Mouse (Mus musculus): ENCODE results near the gene Nfib. TPM values are rescaled to one million over a fixed set of nuclear protein-coding genes. Genes with fewer than 3 reads are reported as not detected.

Nfib gene
- polyA plus RNA-seq, 1 experiment from 2014 or later, result 39.8 TPM

DNA sequence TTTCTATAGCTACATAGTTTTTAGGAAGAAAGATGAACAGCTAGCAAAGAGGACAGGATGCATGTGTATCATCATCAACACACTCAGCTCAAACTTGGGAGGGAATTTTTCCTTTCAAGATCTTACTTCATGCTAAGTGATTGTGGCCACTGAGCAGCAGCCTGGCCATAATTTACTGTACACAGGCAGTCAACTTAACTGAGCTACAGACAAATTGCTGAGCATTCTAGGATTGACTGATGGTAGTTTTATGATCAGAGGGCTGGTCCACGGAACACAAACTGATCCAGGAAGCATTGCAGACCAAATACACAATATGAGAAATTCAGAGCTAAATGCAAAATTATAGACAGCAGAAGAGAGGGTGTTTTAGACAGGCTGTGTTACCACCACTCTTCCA is 191.2 kb downstream of the Nfib start:
- Histone ChIP-seq H3K4me2 (replicated peaks) (no peak overlapping the region), H3K9ac (replicated peaks) (no peak overlapping the region), H3K36me3 (no peaks in the 10 kb centered on the region), H3K4me1 (peaks cover 35% of the 10 kb centered on the region), H3K27ac (replicated peaks) (no peak overlapping the region), H3K9me3 (no peaks in the 10 kb centered on the region), H3K4me3 (no peak overlapping the region), H3K27me3 (no peaks in the 10 kb centered on the region)
- 80% methylated on average over 1 of the region's 1 CpGs for WGBS
- ATAC-seq (ENCODE audit: low FRiP score, low read depth), result no peak

DNA sequence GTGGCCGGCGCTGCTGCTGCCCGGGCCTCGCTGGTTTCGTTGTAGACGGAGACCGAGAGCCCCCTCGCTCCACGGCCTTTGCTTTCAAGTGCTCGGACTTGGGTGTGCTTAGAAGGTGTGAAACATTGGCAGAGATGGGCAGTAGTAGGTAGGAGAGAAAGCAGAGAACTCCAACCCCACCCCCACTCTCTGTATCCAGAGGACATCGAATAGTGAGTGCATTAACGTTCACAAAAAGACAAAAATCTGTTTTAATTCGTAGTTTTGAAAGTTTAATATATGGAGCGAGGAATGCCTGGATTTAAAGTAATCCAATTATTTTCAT is 192.2 kb downstream of the Nfib start:
- peak overlapping the region; percentile 45 for H3K4me3 ChIP-seq
- peak overlapping the region; percentile 45 for H3K9ac ChIP-seq (replicated peaks)
- H3K27ac ChIP-seq (replicated peaks), result peak overlapping the region; percentile 91
- H3K4me2 ChIP-seq (replicated peaks), result peak overlapping the region; percentile 94
- no peaks in the 10 kb centered on the region for H3K9me3 ChIP-seq
- WGBS, result under 1% methylated on average over 14 of the region's 14 CpGs
- H3K27me3 ChIP-seq, result no peaks in the 10 kb centered on the region
- no peaks in the 10 kb centered on the region for H3K36me3 ChIP-seq
- H3K4me1 ChIP-seq, result peaks cover 43% of the 10 kb centered on the region
- ATAC-seq (ENCODE audit: low FRiP score, low read depth), result no peak

DNA sequence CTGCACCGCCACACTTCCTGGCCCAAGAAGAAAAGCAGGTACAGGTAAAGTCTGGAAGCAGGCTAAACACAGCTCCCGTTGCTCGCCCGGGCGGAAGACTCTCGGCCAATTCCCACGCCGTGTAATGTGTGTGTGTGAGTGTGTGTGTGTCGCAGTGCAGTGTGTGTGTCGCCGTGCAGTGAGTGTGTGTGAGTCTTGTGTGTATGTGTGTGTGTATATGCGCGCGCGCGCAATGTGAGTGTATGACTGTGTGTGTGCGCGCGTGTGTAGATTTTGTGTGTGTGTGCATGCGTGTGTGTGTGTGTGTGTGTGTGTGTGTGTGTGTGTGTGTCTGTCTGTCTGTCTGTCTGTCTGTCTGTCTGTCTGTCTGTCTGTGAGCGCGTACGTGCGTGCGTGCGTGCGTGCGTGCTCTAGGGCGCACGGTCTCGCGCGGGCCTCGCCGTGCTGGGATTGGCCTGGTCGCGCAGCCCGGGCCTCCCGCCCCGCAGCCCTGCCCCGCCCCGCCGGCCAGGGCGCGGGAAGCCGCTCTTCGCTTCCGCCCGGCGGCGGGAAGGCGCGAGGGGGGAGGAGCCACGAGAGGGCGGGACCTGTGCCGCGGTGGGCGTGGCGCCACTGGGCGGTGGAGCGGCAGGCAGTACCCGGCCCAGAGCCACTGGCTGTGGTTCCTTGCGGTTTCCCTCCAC is 192.7 kb downstream of the Nfib start:
- under 1% methylated on average over 42 of the region's 63 CpGs for WGBS
- H3K27me3 ChIP-seq, result no peaks in the 10 kb centered on the region
- peak overlapping the region; percentile 94 for H3K4me2 ChIP-seq (replicated peaks)
- ATAC-seq (ENCODE audit: low FRiP score, low read depth), result peak; percentile 97
- peak overlapping the region; percentile 64 for H3K9ac ChIP-seq (replicated peaks)
- H3K4me3 ChIP-seq, result peak overlapping the region; percentile 45
- no peaks in the 10 kb centered on the region for H3K9me3 ChIP-seq
- peak overlapping the region; percentile 91 for H3K27ac ChIP-seq (replicated peaks)
- H3K4me1 ChIP-seq, result peaks cover 48% of the 10 kb centered on the region
- H3K36me3 ChIP-seq, result no peaks in the 10 kb centered on the region

DNA sequence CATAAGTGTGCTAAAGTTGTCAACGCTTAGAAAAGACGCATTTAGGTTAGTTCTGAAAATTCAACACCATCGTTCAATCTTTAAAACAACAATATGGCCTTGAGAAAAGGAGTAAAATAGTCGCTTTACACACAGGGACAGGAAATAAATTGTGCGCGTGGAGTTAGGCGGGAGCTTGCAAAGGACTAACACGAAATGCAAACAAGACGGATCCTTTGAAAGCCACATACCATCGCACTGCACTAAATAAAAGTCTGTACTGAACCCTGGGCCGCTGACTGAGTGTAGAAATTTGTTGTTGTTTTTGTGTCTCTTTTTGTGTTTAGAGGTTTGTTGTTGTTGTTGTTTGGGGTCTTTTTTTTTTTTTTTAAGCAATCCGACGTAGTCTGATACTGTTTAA is 193.2 kb downstream of the Nfib start:
- peak overlapping the region; percentile 45 for H3K4me3 ChIP-seq
- H3K4me2 ChIP-seq (replicated peaks), result peak overlapping the region; percentile 94
- peak overlapping the region; percentile 91 for H3K27ac ChIP-seq (replicated peaks)
- H3K9me3 ChIP-seq, result no peaks in the 10 kb centered on the region
- peak overlapping the region; percentile 64 for H3K9ac ChIP-seq (replicated peaks)
- ATAC-seq (ENCODE audit: low FRiP score, low read depth), result no peak
- no peaks in the 10 kb centered on the region for H3K36me3 ChIP-seq
- H3K27me3 ChIP-seq, result no peaks in the 10 kb centered on the region
- WGBS, result under 1% methylated on average over 13 of the region's 13 CpGs
- peaks cover 53% of the 10 kb centered on the region for H3K4me1 ChIP-seq

DNA sequence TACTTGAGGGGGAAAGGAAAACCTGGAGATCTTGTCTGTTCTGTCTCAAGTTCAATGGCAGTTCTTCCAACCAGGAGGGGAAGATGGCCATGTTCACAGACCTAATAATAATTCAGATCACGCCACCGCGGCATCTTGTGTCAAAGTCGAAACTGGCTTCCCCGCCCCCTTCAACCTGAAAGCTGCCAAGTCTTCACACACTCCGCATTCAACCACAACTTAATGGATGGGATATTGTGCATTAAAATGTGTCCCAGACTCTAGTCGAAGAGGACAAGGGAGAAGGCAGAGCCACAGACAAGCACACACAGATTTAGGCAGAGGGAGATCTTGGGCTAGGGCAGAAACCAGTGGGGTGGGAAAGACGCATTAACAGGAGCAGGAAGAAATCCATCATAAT is 194.0 kb downstream of the Nfib start:
- no peaks in the 10 kb centered on the region for H3K9me3 ChIP-seq
- peak overlapping the region; percentile 45 for H3K4me3 ChIP-seq
- H3K36me3 ChIP-seq, result no peaks in the 10 kb centered on the region
- H3K9ac ChIP-seq (replicated peaks), result peak overlapping the region; percentile 50; the same call in 1 of the 2 replicates
- WGBS, result under 1% methylated on average over 8 of the region's 8 CpGs
- peaks cover 57% of the 10 kb centered on the region for H3K4me1 ChIP-seq
- no peaks in the 10 kb centered on the region for H3K27me3 ChIP-seq
- peak; percentile 8; the same call in 1 of the 2 replicates for ATAC-seq (ENCODE audit: low FRiP score, low read depth)
- peak overlapping the region; percentile 91 for H3K27ac ChIP-seq (replicated peaks)
- peak overlapping the region; percentile 94 for H3K4me2 ChIP-seq (replicated peaks)

DNA sequence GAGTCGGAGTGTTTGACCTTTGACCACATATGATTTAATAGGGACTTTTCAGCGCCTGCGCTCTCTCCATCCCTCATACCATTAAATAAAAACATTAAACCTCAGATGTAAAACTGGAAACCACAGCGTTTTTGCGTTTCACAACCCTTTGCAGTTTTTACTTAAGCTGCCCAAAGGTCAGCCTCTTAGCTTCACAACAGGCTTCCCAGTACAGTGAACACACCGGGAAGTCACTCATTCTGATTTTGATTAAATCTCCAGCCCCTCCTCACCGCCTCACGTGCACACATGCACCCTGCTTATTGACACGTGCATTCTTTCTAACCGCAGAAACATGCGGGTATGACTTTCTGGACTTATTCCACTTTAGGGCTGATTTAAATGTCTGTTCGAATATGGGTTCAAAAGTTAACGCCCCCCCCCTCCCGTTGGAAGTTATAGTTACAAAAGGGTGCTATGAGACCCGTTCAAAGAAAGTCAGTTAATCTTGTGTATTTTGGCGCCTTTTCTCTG is 194.5 kb downstream of the Nfib start:
- Histone ChIP-seq H3K4me2 (replicated peaks) (peak overlapping the region; percentile 94), H3K9ac (replicated peaks) (peak overlapping the region; percentile 50; the same call in 1 of the 2 replicates), H3K9me3 (no peaks in the 10 kb centered on the region), H3K27ac (replicated peaks) (peak overlapping the region; percentile 91), H3K4me1 (peaks cover 57% of the 10 kb centered on the region), H3K27me3 (no peaks in the 10 kb centered on the region), H3K4me3 (peak overlapping the region; percentile 45; the same call in 1 of the 2 replicates), H3K36me3 (no peaks in the 10 kb centered on the region)
- no peak for ATAC-seq (ENCODE audit: low FRiP score, low read depth)
- 3% methylated on average over 16 of the region's 16 CpGs for WGBS

DNA sequence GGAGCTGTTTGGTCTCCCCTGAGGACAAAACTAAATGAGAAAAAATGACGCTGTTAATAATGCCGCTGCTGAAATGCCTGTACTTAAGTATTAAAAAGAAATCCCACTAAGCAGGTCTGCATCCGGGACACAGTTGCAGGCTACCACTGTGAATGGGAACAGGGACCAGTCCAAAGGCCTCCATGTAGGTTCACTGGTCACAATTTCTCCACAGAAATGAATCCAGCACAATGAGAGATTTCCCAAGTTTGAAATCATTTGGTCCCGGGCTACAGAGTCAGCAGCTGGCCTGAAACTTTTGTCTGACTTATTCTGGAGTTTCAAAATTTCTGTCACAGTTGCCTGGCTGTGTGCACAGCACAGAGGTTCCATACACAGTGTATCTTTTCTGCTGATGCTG is 195.8 kb downstream of the Nfib start:
- Histone ChIP-seq H3K4me3 (peak overlapping the region; percentile 84), H3K4me1 (peaks cover 57% of the 10 kb centered on the region)

DNA sequence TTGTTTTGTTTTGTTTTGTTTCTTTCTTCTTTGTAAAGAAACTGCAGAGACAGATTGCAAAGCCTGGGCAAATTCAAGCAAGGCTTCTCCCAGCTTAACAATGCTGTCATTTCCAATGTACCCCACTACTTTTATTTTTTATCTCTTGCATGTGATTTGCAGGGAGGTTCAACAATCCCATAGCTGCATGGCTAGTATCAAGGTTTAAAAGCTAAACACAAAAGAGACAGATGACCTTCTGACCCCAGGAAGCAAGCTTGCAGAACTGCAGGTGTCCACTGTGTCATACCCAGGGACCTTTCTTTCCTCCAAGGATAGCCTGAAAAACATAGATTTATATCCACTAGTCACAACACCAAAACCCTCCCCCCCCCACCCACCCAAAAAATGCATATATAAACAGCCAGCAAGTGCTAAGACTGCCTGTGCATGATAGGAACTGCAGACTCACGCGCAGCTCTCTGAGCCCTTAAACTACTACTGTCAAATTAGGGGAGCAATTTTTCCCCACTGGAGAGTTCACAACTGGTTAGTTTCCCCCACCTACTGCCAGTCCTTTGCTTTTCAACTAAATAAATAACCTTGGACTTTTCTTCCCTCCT is 196.3 kb downstream of the Nfib start:
- ATAC-seq (ENCODE audit: low FRiP score, low read depth), result no peak
- 19% methylated on average over 2 of the region's 2 CpGs for WGBS
- Histone ChIP-seq H3K36me3 (no peaks in the 10 kb centered on the region), H3K27ac (replicated peaks) (peak overlapping the region; percentile 73), H3K9me3 (no peaks in the 10 kb centered on the region), H3K9ac (replicated peaks) (peak overlapping the region; percentile 50; the same call in 1 of the 2 replicates), H3K27me3 (no peaks in the 10 kb centered on the region; the same call in 1 of the 2 replicates), H3K4me1 (peaks cover 57% of the 10 kb centered on the region), H3K4me2 (replicated peaks) (peak overlapping the region; percentile 94), H3K4me3 (peak overlapping the region; percentile 84)

More for the DNA sequence above, 195.8 kb downstream of the Nfib start:
- H3K27ac ChIP-seq (replicated peaks), result peak overlapping the region; percentile 73
- no peak for ATAC-seq (ENCODE audit: low FRiP score, low read depth)
- no peaks in the 10 kb centered on the region for H3K36me3 ChIP-seq
- H3K4me2 ChIP-seq (replicated peaks), result peak overlapping the region; percentile 94
- peak overlapping the region; percentile 50; the same call in 1 of the 2 replicates for H3K9ac ChIP-seq (replicated peaks)
- H3K9me3 ChIP-seq, result no peaks in the 10 kb centered on the region
- WGBS, result 14% methylated on average over 4 of the region's 4 CpGs
- H3K27me3 ChIP-seq, result no peaks in the 10 kb centered on the region

DNA sequence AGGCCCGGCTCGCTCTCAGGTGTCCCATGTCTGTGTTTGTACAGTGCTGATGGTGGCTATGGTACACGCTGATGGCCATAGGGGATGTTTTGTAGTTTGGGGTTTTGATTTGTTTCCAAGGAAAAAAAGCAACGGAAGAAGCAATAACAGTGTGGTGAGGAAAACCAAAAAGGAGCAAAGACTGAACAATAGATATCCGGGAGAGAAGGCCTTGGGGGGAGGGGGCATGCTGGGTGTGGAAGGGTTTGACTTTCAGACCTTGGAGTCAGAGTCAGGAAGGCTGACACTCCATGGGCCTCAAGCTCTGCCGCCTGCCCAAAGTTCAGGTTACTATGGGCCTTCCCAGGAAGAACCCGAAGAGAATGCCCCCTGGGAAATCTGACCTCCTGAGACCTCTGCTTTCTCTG is 197.3 kb downstream of the Nfib start:
- WGBS, result 5% methylated on average over 7 of the region's 7 CpGs
- Histone ChIP-seq H3K27me3 (no peaks in the 10 kb centered on the region; the same call in 1 of the 2 replicates), H3K36me3 (no peaks in the 10 kb centered on the region), H3K4me2 (replicated peaks) (peak overlapping the region; percentile 94), H3K27ac (replicated peaks) (peak overlapping the region; percentile 98), H3K9ac (replicated peaks) (peak overlapping the region; percentile 62), H3K4me1 (peaks cover 57% of the 10 kb centered on the region), H3K9me3 (no peaks in the 10 kb centered on the region), H3K4me3 (peak overlapping the region; percentile 84)
- ATAC-seq (ENCODE audit: low FRiP score, low read depth), result no peak

DNA sequence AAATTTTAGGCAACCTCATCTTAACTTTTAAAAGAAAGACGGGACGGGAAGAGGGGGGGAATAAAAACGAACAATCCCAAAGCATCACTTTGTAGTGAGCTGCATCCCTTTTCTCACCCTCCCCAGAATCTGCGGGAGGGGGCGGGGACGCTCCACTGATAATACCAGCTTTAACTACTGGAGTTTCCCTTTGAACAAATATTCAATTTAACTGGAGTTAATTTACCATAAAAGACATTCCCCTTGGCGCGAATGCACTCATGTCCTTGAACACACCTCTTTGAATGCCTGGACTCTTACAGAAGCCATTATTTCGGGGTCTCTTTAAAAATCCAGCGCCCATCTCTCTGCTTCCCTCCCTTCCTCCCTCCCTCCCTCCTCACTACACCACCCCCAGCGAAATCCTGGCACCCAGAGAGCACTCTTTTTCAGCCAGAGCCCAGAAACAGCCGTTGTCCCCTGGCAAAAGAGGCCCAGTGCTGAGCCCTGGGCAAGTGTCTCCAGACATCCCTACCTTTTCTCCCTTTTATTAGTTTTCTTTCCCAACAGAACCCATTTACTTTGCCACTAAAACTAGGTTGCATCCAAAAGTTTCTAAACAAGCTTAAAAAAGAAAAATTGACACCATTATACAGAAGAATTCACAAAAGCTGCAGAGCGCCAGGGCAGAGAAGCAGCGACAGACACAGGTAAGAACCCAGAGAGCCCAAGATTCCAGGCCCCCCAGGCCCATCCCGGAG is 197.8 kb downstream of the Nfib start:
- no peak for ATAC-seq (ENCODE audit: low FRiP score, low read depth)
- peak overlapping the region; percentile 84 for H3K4me3 ChIP-seq
- no peaks in the 10 kb centered on the region for H3K9me3 ChIP-seq
- H3K9ac ChIP-seq (replicated peaks), result peak overlapping the region; percentile 62
- peak overlapping the region; percentile 94 for H3K4me2 ChIP-seq (replicated peaks)
- WGBS, result 3% methylated on average over 15 of the region's 15 CpGs
- no peaks in the 10 kb centered on the region; the same call in 1 of the 2 replicates for H3K27me3 ChIP-seq
- peaks cover 56% of the 10 kb centered on the region for H3K4me1 ChIP-seq
- H3K27ac ChIP-seq (replicated peaks), result peak overlapping the region; percentile 98
- no peaks in the 10 kb centered on the region for H3K36me3 ChIP-seq

DNA sequence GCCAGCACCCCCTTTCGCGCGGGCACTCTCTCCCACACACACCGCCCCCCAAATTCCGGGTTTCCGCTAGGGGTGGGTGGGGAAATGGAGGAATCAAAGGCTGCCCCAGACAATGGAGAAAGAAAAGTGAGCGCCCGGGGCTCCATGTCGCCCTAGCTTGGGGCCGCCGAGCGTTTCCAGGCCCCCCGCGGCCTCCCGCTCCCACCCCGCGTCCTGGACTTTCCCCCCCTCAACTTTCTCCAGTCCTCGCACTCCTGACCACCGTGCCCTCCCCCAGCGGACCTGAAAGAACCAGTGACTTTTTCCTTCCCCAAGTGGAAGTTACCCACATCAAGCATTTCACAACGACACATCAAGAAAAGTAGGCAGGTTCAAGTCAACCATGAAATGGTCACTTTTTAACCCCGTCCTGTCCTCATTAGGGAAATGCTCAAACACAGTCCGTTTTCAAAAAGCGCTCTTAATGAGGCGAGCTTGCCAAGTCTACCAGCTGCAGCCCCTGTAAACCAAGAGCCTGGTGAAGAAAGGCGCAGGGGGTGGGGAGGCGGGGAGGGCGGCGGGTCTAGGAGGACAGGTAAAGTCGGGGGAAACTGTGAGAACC is 198.7 kb downstream of the Nfib start:
- H3K27ac ChIP-seq (replicated peaks), result peak overlapping the region; percentile 98
- H3K27me3 ChIP-seq, result no peaks in the 10 kb centered on the region; the same call in 1 of the 2 replicates
- H3K4me2 ChIP-seq (replicated peaks), result peak overlapping the region; percentile 94
- H3K36me3 ChIP-seq, result no peaks in the 10 kb centered on the region
- no peaks in the 10 kb centered on the region for H3K9me3 ChIP-seq
- H3K4me3 ChIP-seq, result peak overlapping the region; percentile 84
- peak overlapping the region; percentile 95 for H3K9ac ChIP-seq (replicated peaks)
- H3K4me1 ChIP-seq, result peaks cover 47% of the 10 kb centered on the region
- peak; percentile 56 for ATAC-seq (ENCODE audit: low FRiP score, low read depth)
- WGBS, result under 1% methylated on average over 30 of the region's 30 CpGs

Data from midbrain, embryonic 12.5 days (tissue).